Mouse (Mus musculus): ENCODE data around the gene 2900011O08Rik.

DNA sequence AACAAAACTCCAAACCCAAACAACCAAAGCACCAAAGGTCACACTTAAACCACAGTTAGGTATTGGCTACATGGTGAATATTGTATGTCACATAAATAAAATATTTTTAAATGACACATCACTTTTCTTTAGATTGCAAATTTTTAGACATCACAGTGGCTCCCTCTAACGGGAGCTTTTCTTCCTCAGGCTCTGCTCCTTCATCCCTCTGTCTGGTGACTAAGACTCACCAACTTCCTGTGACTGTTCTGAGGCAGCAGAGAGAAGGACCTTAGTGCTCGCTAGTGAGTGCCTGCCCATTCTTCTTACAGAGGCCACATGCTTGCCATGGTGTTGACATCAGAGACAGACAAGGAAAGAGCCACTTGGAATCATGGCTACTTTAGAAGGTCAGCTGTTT is 125.7 kb downstream of the 2900011O08Rik start:
- no peak for TF ChIP-seq CTCF (IDR thresholded peaks at IDR 0.05; ENCODE audit: control insufficient read depth, insufficient read depth, low read length)
- TF ChIP-seq POLR2A (IDR thresholded peaks at IDR 0.05; ENCODE audit: borderline replicate concordance, control insufficient read depth, low read depth, low read length): no peak
